Mouse (Mus musculus) hindbrain, embryonic 11.5 days (tissue): ENCODE measurements around the gene Pcyt1b. TPM values are rescaled to one million over a fixed set of nuclear protein-coding genes. Genes with fewer than 3 reads are reported as not detected.

Experiments
- ATAC-seq: fragments of 200-750 bp; cut with Nextera tagmentation; 2 replicates; pipeline ENCODE4 v1.8.0; 2017; ENCODE audit warnings: mild to moderate bottlenecking, moderate TSS enrichment, moderate library complexity; ENCODE audit not compliant: low FRiP score
- DNase-seq: peaks from one replicate; pipeline ENCODE4 v3.0.0-alpha.2; 2015; ENCODE audit warnings: low spot score
- H3K27ac ChIP-seq: fragments of 300-500 bp; sonication (generic); 2 replicates; pipeline ENCODE4 v1.5.1; 2014; ENCODE audit warnings: mild to moderate bottlenecking, low read depth, low read length
- H3K27me3 ChIP-seq: fragments of 300-500 bp; sonication (generic); 2 replicates; pipeline ENCODE4 v1.6.1; 2014; ENCODE audit warnings: mild to moderate bottlenecking, low read length, moderate library complexity, mixed read lengths; ENCODE audit not compliant: control insufficient read depth, insufficient read depth
- H3K36me3 ChIP-seq: fragments of 300-500 bp; sonication (generic); 2 replicates; pipeline ENCODE4 v1.6.1; 2014; ENCODE audit warnings: mild to moderate bottlenecking, low read length, moderate library complexity, mixed read lengths; ENCODE audit not compliant: control insufficient read depth, insufficient read depth
- H3K4me1 ChIP-seq: fragments of 300-500 bp; sonication (generic); replicated peaks from 2 replicates; pipeline ENCODE4 v1.6.1; 2014; ENCODE audit warnings: low read length, mixed read lengths; ENCODE audit not compliant: control insufficient read depth, insufficient read depth
- H3K4me2 ChIP-seq: fragments of 300-500 bp; sonication (generic); replicated peaks from 2 replicates; pipeline ENCODE4 v1.6.1; 2014; ENCODE audit warnings: mild to moderate bottlenecking, low read depth, low read length
- H3K4me3 ChIP-seq: fragments of 300-500 bp; sonication (generic); 2 replicates; pipeline ENCODE4 v1.5.1; 2014; ENCODE audit warnings: low read depth, low read length
- H3K9ac ChIP-seq: fragments of 300-500 bp; sonication (generic); 2 replicates; pipeline ENCODE4 v1.6.1; 2014; ENCODE audit warnings: low read depth, low read length
- H3K9me3 ChIP-seq: fragments of 300-500 bp; sonication (generic); 2 replicates; pipeline ENCODE4 v1.6.1; 2016; ENCODE audit warnings: low read length; ENCODE audit not compliant: control insufficient read depth
- WGBS: fragments of 180-500 bp; shearing (Covaris S2); extraction: QIAGEN DNeasy Blood & Tissue Kit; methylation state at CpG from one replicate; pipeline ENCODE4 v1.1.7; 2014; 5-methylcytosine and 5-hydroxymethylcytosine counted together
- polyA plus RNA-seq: library from polyadenylated mRNA; unstranded; fragments of >200 nt; fragmentation: Nextera tagmentation; extraction: Ambion mirVana; gene quantifications from 2 replicates; pipeline ENCODE4 v1.2.1, GENCODE M21; 2014

The Pcyt1b gene
- polyA plus RNA-seq, 1 experiment from 2014 or later: 11.2 TPM

DNA sequence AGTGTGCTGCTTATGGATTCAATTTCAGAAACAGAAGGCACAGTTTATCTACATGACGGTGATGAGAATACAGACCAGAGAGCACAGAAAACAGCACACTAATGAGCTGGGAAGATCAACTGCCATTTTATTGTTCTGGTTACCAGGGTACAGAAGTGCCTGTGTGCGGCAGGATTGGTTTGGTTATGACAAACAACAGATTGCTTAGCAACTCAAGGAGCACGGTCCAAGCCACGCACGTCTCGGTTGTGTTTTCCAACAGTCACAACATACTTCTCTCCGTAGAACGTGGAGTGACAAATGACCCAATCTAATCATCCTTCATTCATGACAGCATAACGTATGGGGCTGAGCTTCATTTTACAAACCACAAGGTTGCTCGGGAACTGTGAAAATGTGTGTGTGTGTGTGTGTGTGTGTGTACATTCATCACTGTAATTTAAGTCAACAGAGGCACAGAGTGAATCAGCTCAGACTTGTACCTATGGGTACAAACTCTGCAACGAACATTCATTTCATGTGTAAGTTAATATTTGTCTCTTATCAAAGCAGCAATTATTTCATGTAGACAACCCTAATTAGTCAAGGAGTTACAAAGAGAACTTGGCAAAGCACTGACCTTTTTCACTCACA, 100.7 kb downstream of the Pcyt1b start:
- Histone ChIP-seq H3K9ac (no peak overlapping the region), H3K9me3 (no peaks in the 10 kb centered on the region), H3K27me3 (no peaks in the 10 kb centered on the region), H3K27ac (no peak overlapping the region), H3K36me3 (no peaks in the 10 kb centered on the region), H3K4me2 (no peak overlapping the region), H3K4me3 (no peak overlapping the region), H3K4me1 (no peaks in the 10 kb centered on the region)
- 69% methylated on average over 11 of the region's 11 CpGs for WGBS
- ATAC-seq (peak; percentile 54), DNase-seq (no peak)

DNA sequence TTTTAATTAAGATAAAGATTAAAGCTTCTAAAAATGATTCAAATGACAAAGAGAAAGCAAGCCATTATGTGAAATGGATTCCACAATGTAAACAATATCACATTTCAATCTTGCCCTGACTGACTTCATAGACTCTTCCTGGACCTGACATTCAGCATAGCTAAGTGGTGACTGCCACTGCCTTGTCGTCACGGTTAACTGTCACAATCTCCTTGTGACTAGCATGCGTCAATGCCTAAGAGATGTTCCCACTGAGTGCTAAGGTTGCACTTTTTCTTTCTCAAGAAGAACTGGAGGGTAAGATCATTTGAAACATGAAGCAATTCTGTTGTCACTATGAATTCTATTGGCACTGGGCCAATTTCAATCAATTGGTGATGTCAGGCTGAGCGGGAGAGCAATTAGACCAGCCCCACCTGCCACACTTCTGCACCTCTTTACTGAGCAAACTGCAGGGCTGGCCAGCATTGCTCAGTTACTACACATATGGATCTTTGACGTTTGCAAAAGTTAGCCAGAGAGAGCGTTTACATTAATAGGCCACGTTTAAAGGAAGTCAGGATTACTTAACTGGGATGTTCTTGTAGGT, 102.3 kb downstream of the Pcyt1b start:
- ATAC-seq (no peak), DNase-seq (peak; percentile 2)
- 83% methylated on average over 7 of the region's 7 CpGs for WGBS
- Histone ChIP-seq H3K27ac (no peak overlapping the region), H3K9me3 (no peaks in the 10 kb centered on the region), H3K4me1 (no peaks in the 10 kb centered on the region), H3K27me3 (no peaks in the 10 kb centered on the region), H3K36me3 (no peaks in the 10 kb centered on the region), H3K4me2 (no peak overlapping the region), H3K9ac (no peak overlapping the region), H3K4me3 (no peak overlapping the region)

DNA sequence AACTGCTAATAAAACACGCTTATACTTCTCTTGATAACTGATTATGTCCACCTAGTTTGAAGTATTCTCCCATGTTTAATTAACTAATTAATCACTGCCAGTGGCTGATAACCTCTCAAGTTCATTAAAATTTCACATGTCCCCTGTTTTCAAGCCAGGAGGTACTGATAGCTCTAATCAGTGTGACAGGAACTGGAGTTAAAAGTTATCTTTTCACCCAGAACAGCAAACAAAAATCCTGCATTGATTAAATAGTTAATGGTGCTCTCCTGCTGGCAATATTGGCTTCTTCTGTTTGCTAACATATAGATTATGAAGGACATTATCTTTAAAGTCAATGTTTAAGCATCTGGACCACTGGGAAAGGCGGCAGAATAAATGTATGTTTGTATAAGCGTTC, 106.1 kb downstream of the Pcyt1b start:
- Histone ChIP-seq H3K36me3 (no peaks in the 10 kb centered on the region), H3K4me1 (no peaks in the 10 kb centered on the region), H3K4me2 (no peak overlapping the region), H3K4me3 (no peak overlapping the region), H3K9me3 (no peaks in the 10 kb centered on the region), H3K27ac (no peak overlapping the region), H3K9ac (no peak overlapping the region), H3K27me3 (no peaks in the 10 kb centered on the region)
- ATAC-seq (no peak), DNase-seq (no peak)
- 77% methylated on average over 3 of the region's 3 CpGs for WGBS

DNA sequence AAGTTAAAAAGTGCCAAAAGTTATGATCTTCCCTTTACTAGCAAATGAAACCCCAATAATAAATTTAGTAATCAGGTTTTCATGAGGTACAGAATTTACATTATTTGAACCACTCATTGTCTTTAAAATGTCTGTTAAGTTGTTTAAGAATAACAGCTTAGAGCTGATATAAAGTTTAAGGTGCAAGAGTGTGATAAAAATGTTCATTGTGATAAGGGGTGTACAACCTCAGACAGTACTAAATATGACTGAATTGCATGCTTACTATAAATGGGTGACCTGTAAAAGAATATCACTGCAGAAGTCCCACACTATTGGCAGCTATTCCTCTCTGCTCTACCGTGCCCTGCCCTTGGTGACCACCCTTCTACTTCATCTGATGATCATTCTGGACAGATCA, 134.9 kb downstream of the Pcyt1b start:
- Histone ChIP-seq H3K9me3 (no peaks in the 10 kb centered on the region), H3K4me2 (no peak overlapping the region), H3K9ac (no peak overlapping the region), H3K36me3 (no peaks in the 10 kb centered on the region), H3K4me1 (no peaks in the 10 kb centered on the region), H3K27me3 (no peaks in the 10 kb centered on the region), H3K4me3 (no peak overlapping the region), H3K27ac (no peak overlapping the region)
- WGBS: 71% methylated on average over 1 of the region's 1 CpGs
- DNase-seq (no peak), ATAC-seq (no peak)

DNA sequence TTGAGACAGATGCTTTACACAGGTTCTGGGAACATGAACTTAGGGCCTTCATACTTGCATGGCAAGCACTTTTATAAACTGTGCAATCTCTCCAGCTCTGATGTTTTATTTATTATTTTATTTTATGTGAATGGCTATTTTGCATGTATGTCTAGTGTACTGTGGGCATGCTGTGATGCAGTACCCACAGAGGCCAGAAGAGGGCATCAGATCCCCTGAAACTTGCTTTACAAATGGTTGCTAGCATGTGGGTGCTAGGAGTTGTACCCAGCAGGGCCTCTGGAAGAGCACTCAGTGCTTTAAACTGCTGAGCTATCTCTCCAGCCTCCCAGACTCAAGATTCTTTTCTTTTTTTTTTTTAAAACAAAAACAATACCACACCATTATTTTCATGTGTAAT, 138.5 kb downstream of the Pcyt1b start:
- ATAC-seq: no peak

More for the DNA sequence above, 138.5 kb downstream of the Pcyt1b start:
- Histone ChIP-seq H3K27me3 (no peaks in the 10 kb centered on the region), H3K27ac (no peak overlapping the region), H3K36me3 (no peaks in the 10 kb centered on the region), H3K9ac (no peak overlapping the region), H3K4me1 (no peaks in the 10 kb centered on the region), H3K4me2 (no peak overlapping the region), H3K4me3 (no peak overlapping the region), H3K9me3 (no peaks in the 10 kb centered on the region)
- peak; percentile 44 for DNase-seq

Other genes starting within 250 kb of the Pcyt1b start
- 19.2 and 21.9 TPM in 2 replicates for gene Pola1, start 22.7 kb upstream of the Pcyt1b start, polyA plus RNA-seq
- gene Pdk3, start 177.3 kb downstream of the Pcyt1b start, polyA plus RNA-seq: 63.5 and 68.7 TPM in 2 replicates